Mouse (Mus musculus) lung, postnatal 0 days (tissue): ENCODE data around the gene Vwce. TPM values are rescaled to one million over a fixed set of nuclear protein-coding genes. Genes with fewer than 3 reads are reported as not detected.

Experiments
- ATAC-seq: fragments of 200-750 bp; cut with Nextera tagmentation; 2 replicates; pipeline ENCODE4 v1.8.0; 2017; ENCODE audit warnings: moderate library complexity
- DNase-seq: peaks from one replicate; pipeline ENCODE4 v3.0.0-alpha.2; 2016; ENCODE audit warnings: low spot score
- H3K27ac ChIP-seq: fragments of 300-500 bp; sonication (generic); 2 replicates; pipeline ENCODE4 v1.5.1; 2014; ENCODE audit warnings: antibody characterized with exemption, mild to moderate bottlenecking, low read length, mixed read lengths
- H3K27me3 ChIP-seq: fragments of 300-500 bp; sonication (generic); replicated peaks from 2 replicates; pipeline ENCODE4 v1.6.1; 2014; ENCODE audit warnings: low read length, mixed read lengths; ENCODE audit not compliant: insufficient read depth
- H3K36me3 ChIP-seq: fragments of 300-500 bp; sonication (generic); 2 replicates; pipeline ENCODE4 v1.6.1; 2014; ENCODE audit warnings: low read length, mixed read lengths; ENCODE audit not compliant: insufficient read depth
- H3K4me1 ChIP-seq: fragments of 300-500 bp; sonication (generic); 2 replicates; pipeline ENCODE4 v1.6.1; 2014; ENCODE audit warnings: antibody characterized with exemption, low read depth, low read length, mixed read lengths; ENCODE audit not compliant: insufficient read depth
- H3K4me2 ChIP-seq: fragments of 300-500 bp; sonication (generic); replicated peaks from 2 replicates; pipeline ENCODE4 v1.6.1; 2014; ENCODE audit warnings: low read depth, mild to moderate bottlenecking, low read length, moderate library complexity, mixed read lengths
- H3K4me3 ChIP-seq: fragments of 300-500 bp; sonication (generic); 2 replicates; pipeline ENCODE4 v1.5.1; 2014; ENCODE audit warnings: low read depth, low read length
- H3K9ac ChIP-seq: fragments of 300-500 bp; sonication (generic); replicated peaks from 2 replicates; pipeline ENCODE4 v1.6.1; 2014; ENCODE audit warnings: low read depth, mild to moderate bottlenecking
- H3K9me3 ChIP-seq: fragments of 300-500 bp; sonication (generic); 2 replicates; pipeline ENCODE4 v1.6.1; 2016; ENCODE audit warnings: low read length, mixed read lengths
- CTCF ChIP-seq: IDR thresholded peaks from 2 replicates; pipeline ENCODE4 v1.5.1; 2016; ENCODE audit warnings: antibody characterized with exemption, mild to moderate bottlenecking
- EP300 ChIP-seq: IDR thresholded peaks from 2 replicates; pipeline ENCODE4 v1.6.1; 2016; ENCODE audit warnings: antibody characterized with exemption, mild to moderate bottlenecking, control low read depth
- WGBS: fragments of 180-500 bp; shearing (Covaris S2); extraction: QIAGEN DNeasy Blood & Tissue Kit; methylation state at CpG from one replicate; pipeline ENCODE4 v1.1.7; 2014; 5-methylcytosine and 5-hydroxymethylcytosine counted together
- polyA plus RNA-seq: library from polyadenylated mRNA; unstranded; fragments of >200 nt; fragmentation: Nextera tagmentation; extraction: Ambion mirVana; gene quantifications from 2 replicates; pipeline ENCODE4 v1.2.1, GENCODE M21; 2015

Gene Vwce
- polyA plus RNA-seq, 1 experiment from 2014 or later, result not detected

- DNase-seq, result no peak
- H3K27ac ChIP-seq, result no peak overlapping the region
- no peaks in the 10 kb centered on the region for H3K9me3 ChIP-seq
- peaks cover 15% of the 10 kb centered on the region; the same call in 1 of the 2 replicates for H3K4me1 ChIP-seq
- TF ChIP-seq EP300 (no peak), CTCF (no peak)
- no peak for ATAC-seq
- no peak overlapping the region for H3K9ac ChIP-seq
- 87% methylated on average over 4 of the region's 4 CpGs for WGBS
- no peaks in the 10 kb centered on the region for H3K36me3 ChIP-seq
- no peak overlapping the region for H3K4me2 ChIP-seq
- H3K27me3 ChIP-seq, result no peaks in the 10 kb centered on the region
- no peak overlapping the region for H3K4me3 ChIP-seq
These were observed 58.3 kb downstream of the Vwce start for GRCm38 (mm10) chr19:10692361-10692760.

GRCm38 (mm10) chr19:10693926-10694682 lies 60.1 kb downstream of the Vwce start:
- TF ChIP-seq CTCF, result no peak
- no peak for TF ChIP-seq EP300
- Histone ChIP-seq H3K9ac (no peak overlapping the region), H3K27ac (0 out of 2 replicates have a peak overlapping the region, but pooled peaks have one; percentile 44), H3K27me3 (no peaks in the 10 kb centered on the region), H3K4me3 (no peak overlapping the region), H3K9me3 (no peaks in the 10 kb centered on the region), H3K4me2 (no peak overlapping the region), H3K4me1 (peaks cover 27% of the 10 kb centered on the region; the same call in 1 of the 2 replicates), H3K36me3 (no peaks in the 10 kb centered on the region)
- 71% methylated on average over 10 of the region's 10 CpGs for WGBS
- DNase-seq (peak; percentile 61), ATAC-seq (no peak)

- 59% methylated on average over 7 of the region's 7 CpGs for WGBS
- Histone ChIP-seq H3K36me3 (no peaks in the 10 kb centered on the region), H3K27me3 (no peaks in the 10 kb centered on the region), H3K4me2 (no peak overlapping the region), H3K9ac (no peak overlapping the region), H3K4me3 (no peak overlapping the region), H3K27ac (peak overlapping the region; percentile 49; the same call in 1 of the 2 replicates), H3K9me3 (no peaks in the 10 kb centered on the region), H3K4me1 (peaks cover 37% of the 10 kb centered on the region; the same call in 1 of the 2 replicates)
- ATAC-seq (no peak), DNase-seq (no peak)
- TF ChIP-seq CTCF, result no peak
- TF ChIP-seq EP300, result no peak
These were observed 61.8 kb downstream of the Vwce start for GRCm38 (mm10) chr19:10695801-10696200.

- Histone ChIP-seq H3K9me3 (no peaks in the 10 kb centered on the region), H3K9ac (no peak overlapping the region), H3K4me2 (no peak overlapping the region; the same call in 1 of the 2 replicates), H3K27me3 (no peaks in the 10 kb centered on the region), H3K27ac (peak overlapping the region; percentile 9), H3K36me3 (no peaks in the 10 kb centered on the region), H3K4me1 (peaks cover 33% of the 10 kb centered on the region; the same call in 1 of the 2 replicates), H3K4me3 (no peak overlapping the region)
- DNase-seq (peak; percentile 39), ATAC-seq (no peak; the same call in 1 of the 2 replicates)
- WGBS, result 48% methylated on average over 9 of the region's 9 CpGs
- TF ChIP-seq CTCF (no peak), EP300 (no peak)
These were observed 64.3 kb downstream of the Vwce start for GRCm38 (mm10) chr19:10698131-10698991.

- Histone ChIP-seq H3K4me1 (peaks cover 33% of the 10 kb centered on the region; the same call in 1 of the 2 replicates), H3K9me3 (no peaks in the 10 kb centered on the region), H3K27ac (peak overlapping the region; percentile 22), H3K27me3 (no peaks in the 10 kb centered on the region), H3K4me2 (no peak overlapping the region), H3K4me3 (no peak overlapping the region), H3K9ac (no peak overlapping the region), H3K36me3 (no peaks in the 10 kb centered on the region)
- 29% methylated on average over 9 of the region's 9 CpGs for WGBS
- ATAC-seq, result peak; percentile 33
- TF ChIP-seq CTCF (no peak), EP300 (no peak)
- peak; percentile 63 for DNase-seq
These were observed 65.8 kb downstream of the Vwce start for GRCm38 (mm10) chr19:10699851-10700250.
